Mouse (Mus musculus) sigmoid colon, adult 10 weeks (tissue): ENCODE data around the gene Prcp. TPM values are rescaled to one million over a fixed set of nuclear protein-coding genes. Genes with fewer than 3 reads are reported as not detected.

Source experiments
- polyA plus RNA-seq: library from polyadenylated mRNA; stranded (reverse); fragments of 350-450 nt; fragmentation: Illumina TruSeq; extraction: RNeasy Lipid Tissue Mini Kit (QIAGEN cat#74804); gene quantifications from one replicate; pipeline ENCODE4 v1.2.3, GENCODE M21; 2014; ENCODE audit warnings: low read depth, low replicate concordance

The Prcp gene
- polyA plus RNA-seq, result 43.5 TPM

DNA sequence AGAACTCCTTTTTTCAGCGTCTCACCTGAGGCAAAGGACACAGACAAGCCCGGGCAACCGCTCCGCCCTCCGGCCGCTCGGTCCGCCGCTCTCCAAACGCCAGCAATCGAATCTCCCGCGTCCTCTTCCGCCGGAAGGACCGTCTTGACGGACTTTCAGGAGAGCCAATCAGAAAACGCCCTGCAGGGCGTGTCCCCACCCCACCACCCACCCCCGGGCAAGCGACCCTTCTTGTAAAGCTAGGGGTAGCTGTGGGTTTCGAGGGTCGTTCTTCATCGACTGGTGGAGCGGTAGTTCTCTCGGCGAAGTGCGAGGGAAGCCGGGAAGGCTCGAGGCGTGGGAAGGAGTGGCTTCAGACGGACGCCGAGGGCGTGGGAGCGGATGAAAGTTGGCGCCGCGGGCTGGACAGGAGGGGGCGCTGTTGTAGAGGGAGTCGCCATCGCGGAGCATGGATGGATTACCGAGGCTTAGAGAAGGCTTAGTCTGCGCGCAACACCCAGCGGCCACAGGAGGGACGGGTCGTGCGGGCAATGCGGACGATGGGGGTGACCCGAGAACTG lies at the start of gene Prcp, which contains the start of gene Ddias:
Gene Prcp (plus strand): TSS at position 355 of the 560 bp plus-strand sequence.
Gene Ddias (minus strand): TSS at position 132 of the 560 bp plus-strand sequence.

Other genes with a start within 250 kb of the Prcp start
- 2.8 TPM for gene Ankrd42, start 237.3 kb upstream of the Prcp start, polyA plus RNA-seq
- gene Pcf11, start 204.5 kb upstream of the Prcp start, polyA plus RNA-seq, result 135 TPM
- gene Rab30, start 132.9 kb upstream of the Prcp start, polyA plus RNA-seq, result 5.5 TPM
- gene Ddias, start 223 bp upstream of the Prcp start, polyA plus RNA-seq, result 6.2 TPM
- gene Fam181b, start 205.4 kb downstream of the Prcp start, polyA plus RNA-seq, result 0.98 TPM